In genomic region chr6:140623226-140624095, GRCm38 (mm10) we compare ENCODE assay signal across 8 mouse cellular contexts. TPM values are rescaled to one million over a fixed set of nuclear protein-coding genes. Genes with fewer than 3 reads are reported as not detected.
A peak's percentile ranks its signal among the peaks of the same experiment; 100 is the strongest.
DNase-seq lines count a peak whose midpoint lies in the region; ATAC-seq lines count a peak whose summit lies in the region.

No protein-coding gene starts in this region.

- H3K27me3 ChIP-seq in forebrain, embryonic 10.5 days (ENCODE audit: poor library complexity, severe bottlenecking) = peaks cover 20% of the 10 kb centered on the region
- no peaks in the 10 kb centered on the region for H3K27me3 ChIP-seq in heart, embryonic 16.5 days (ENCODE audit: control insufficient read depth, insufficient read depth, low read length)
- no peaks in the 10 kb centered on the region for H3K27me3 ChIP-seq in liver, embryonic 15.5 days
- H3K27me3 ChIP-seq in neural tube, embryonic 12.5 days (replicated peaks) = no peaks in the 10 kb centered on the region

- peak overlapping the region; percentile 98 for H3K27ac ChIP-seq in forebrain, embryonic 10.5 days
- H3K27ac ChIP-seq in heart, embryonic 16.5 days (ENCODE audit: low read length) = peak overlapping the region; percentile 97
- peak overlapping the region; percentile 79 for H3K27ac ChIP-seq in liver, embryonic 15.5 days (replicated peaks)
- peak overlapping the region; percentile 89 for H3K27ac ChIP-seq in neural tube, embryonic 12.5 days

- peaks cover 41% of the 10 kb centered on the region for H3K4me1 ChIP-seq in forebrain, embryonic 10.5 days
- H3K4me1 ChIP-seq in heart, embryonic 16.5 days (ENCODE audit: control insufficient read depth, insufficient read depth, low read length) = peaks cover 26% of the 10 kb centered on the region
- H3K4me1 ChIP-seq in liver, embryonic 15.5 days (replicated peaks) = peaks cover 30% of the 10 kb centered on the region
- peaks cover 24% of the 10 kb centered on the region for H3K4me1 ChIP-seq in neural tube, embryonic 12.5 days

- DNase-seq in c-Kit-negative CD71-positive TER-119-positive erythroid progenitor cells, embryonic 14.5 days (ENCODE audit: low read depth, low spot score) = peak; percentile 81
- DNase-seq in forebrain, embryonic 10.5 days (ENCODE audit: extremely low spot score, low spot score) = peak; percentile 85
- DNase-seq in kidney, postnatal 36 days = peak; percentile 91 to 96
- peak; percentile 78 for DNase-seq in telencephalon, adult 2 months (ENCODE audit: low read depth, low spot score)

- no peaks in the 10 kb centered on the region; the same call in 1 of the 2 replicates for H3K36me3 ChIP-seq in forebrain, embryonic 10.5 days (replicated peaks)
- no peaks in the 10 kb centered on the region for H3K36me3 ChIP-seq in heart, embryonic 16.5 days (ENCODE audit: control insufficient read depth, insufficient read depth)
- H3K36me3 ChIP-seq in liver, embryonic 15.5 days (replicated peaks) = no peaks in the 10 kb centered on the region
- no peaks in the 10 kb centered on the region for H3K36me3 ChIP-seq in neural tube, embryonic 12.5 days

- H3K4me3 ChIP-seq in forebrain, embryonic 10.5 days = peak overlapping the region; percentile 97
- H3K4me3 ChIP-seq in heart, embryonic 16.5 days (ENCODE audit: low read length) = peak overlapping the region; percentile 95
- H3K4me3 ChIP-seq in liver, embryonic 15.5 days (replicated peaks) = peak overlapping the region; percentile 88
- H3K4me3 ChIP-seq in neural tube, embryonic 12.5 days = peak overlapping the region; percentile 98

- H3K4me2 ChIP-seq in heart, embryonic 16.5 days (ENCODE audit: low read depth, low read length) = peak overlapping the region; percentile 87
- peak overlapping the region; percentile 96 for H3K4me2 ChIP-seq in liver, embryonic 15.5 days
- H3K4me2 ChIP-seq in neural tube, embryonic 12.5 days (replicated peaks) = peak overlapping the region; percentile 81

- H3K9ac ChIP-seq in heart, embryonic 16.5 days (ENCODE audit: low read length) = peak overlapping the region; percentile 99
- peak overlapping the region; percentile 91 for H3K9ac ChIP-seq in liver, embryonic 15.5 days
- peak overlapping the region; percentile 95 for H3K9ac ChIP-seq in neural tube, embryonic 12.5 days

- H3K9me3 ChIP-seq in forebrain, embryonic 10.5 days = no peaks in the 10 kb centered on the region
- H3K9me3 ChIP-seq in heart, embryonic 16.5 days (replicated peaks; ENCODE audit: control insufficient read depth, low read length) = no peaks in the 10 kb centered on the region
- H3K9me3 ChIP-seq in liver, embryonic 15.5 days (replicated peaks) = no peaks in the 10 kb centered on the region
- no peaks in the 10 kb centered on the region for H3K9me3 ChIP-seq in neural tube, embryonic 12.5 days

- under 1% methylated on average over 114 of the region's 117 CpGs for WGBS in forebrain, embryonic 10.5 days
- WGBS in heart, embryonic 16.5 days = under 1% methylated on average over 90 of the region's 117 CpGs
- WGBS in liver, embryonic 15.5 days (ENCODE audit: insufficient replicate concordance) = under 1% methylated on average over 104 of the region's 117 CpGs
- under 1% methylated on average over 114 of the region's 117 CpGs for WGBS in neural tube, embryonic 12.5 days

- peak; percentile 55 for ATAC-seq in CD4-positive, CD25-positive, alpha-beta regulatory T cell, adult 4 months
- ATAC-seq in heart, embryonic 16.5 days (replicated peaks; ENCODE audit: extremely low read depth, insufficient read depth, low FRiP score) = peak; percentile 91
- peak; percentile 93 for ATAC-seq in liver, embryonic 15.5 days (ENCODE audit: insufficient read depth)
- peak; percentile 90 for ATAC-seq in neural tube, embryonic 12.5 days (ENCODE audit: low FRiP score, low read depth)

RNA-seq across cellular contexts. Expression of gene Aebp2, which starts 1.0 kb away (rescaled TPM):
- 10 to 100 TPM; 23.8 to 39.0 TPM for polyA plus RNA-seq in CD4-positive, CD25-positive, alpha-beta regulatory T cell, adult 4 months (2017; shearing (Covaris generic))
- 9.6 and 11.5 TPM in 2 replicates for polyA plus RNA-seq in forebrain, embryonic 10.5 days (2016; fragmentation: Nextera tagmentation; extraction: Ambion mirVana)
- polyA plus RNA-seq in heart, embryonic 16.5 days (2015; fragmentation: Nextera tagmentation; extraction: Ambion mirVana) = 6.7 and 9.0 TPM in 2 replicates
- 2.7 and 3.1 TPM in 2 replicates for polyA plus RNA-seq in liver, embryonic 15.5 days (2015; fragmentation: Nextera tagmentation; extraction: Ambion mirVana)
- polyA plus RNA-seq in neural tube, embryonic 12.5 days (2016; fragmentation: Nextera tagmentation; extraction: Ambion mirVana) = 12.8 and 12.9 TPM in 2 replicates

Comparison
In these comparisons a context has a peak if more than half of its experiments do, and no peak if none do; other contexts are left out.
1. Peak in every context shown above with its lines: DNase-seq, ATAC-seq, H3K4me3 ChIP-seq and H3K27ac ChIP-seq.